Mouse (Mus musculus): ENCODE data around the gene Gm28048. TPM values are rescaled to one million over a fixed set of nuclear protein-coding genes. Genes with fewer than 3 reads are reported as not detected.

Gm28048 gene
- total and polyA plus RNA-seq, 3 experiments: 2.1 to 7.0 (median 5.2) TPM

- Histone ChIP-seq H3K27ac (no peak overlapping the region), H3K4me1 (ENCODE audit: control insufficient read depth, insufficient read depth, low read length) (peaks cover 4% of the 10 kb centered on the region), H3K36me3 (ENCODE audit: control insufficient read depth, insufficient read depth, low read length) (peaks cover 6% of the 10 kb centered on the region), H3K4me3 (no peak overlapping the region), H3K9ac (ENCODE audit: low read depth, low read length) (no peak overlapping the region), H3K79me2 (replicated peaks; ENCODE audit: control insufficient read depth, insufficient read depth, low read length) (peaks cover 4% of the 10 kb centered on the region), H3K27me3 (ENCODE audit: control insufficient read depth, insufficient read depth, low read length) (no peaks in the 10 kb centered on the region)
- TF ChIP-seq POLR2A (IDR thresholded peaks at IDR 0.05; ENCODE audit: insufficient read depth, low read depth, low read length): no peak
- TF ChIP-seq CTCF (IDR thresholded peaks at IDR 0.05): no peak
- WGBS: 79% methylated on average over 10 of the region's 10 CpGs
- intact Hi-C loops (cut with DNase I): no loop called here
- no peak for DNase-seq
Observed at GRCm38 (mm10) chr11:22836269-22836668, 145.6 kb downstream of the Gm28048 start.

- H3K79me2 ChIP-seq (replicated peaks; ENCODE audit: control insufficient read depth, insufficient read depth, low read length): peaks cover 2% of the 10 kb centered on the region; the same call in 1 of the 2 replicates
- H3K27ac ChIP-seq: no peak overlapping the region
- H3K27me3 ChIP-seq (ENCODE audit: control insufficient read depth, insufficient read depth, low read length): no peaks in the 10 kb centered on the region
- intact Hi-C loops (cut with DNase I): no loop called here
- peaks cover 2% of the 10 kb centered on the region for H3K36me3 ChIP-seq (ENCODE audit: control insufficient read depth, insufficient read depth, low read length)
- H3K4me1 ChIP-seq (ENCODE audit: control insufficient read depth, insufficient read depth, low read length): peaks cover 14% of the 10 kb centered on the region
- H3K4me3 ChIP-seq: no peak overlapping the region
- WGBS: 67% methylated on average over 4 of the region's 4 CpGs
- DNase-seq: no peak
- TF ChIP-seq POLR2A (IDR thresholded peaks at IDR 0.05; ENCODE audit: insufficient read depth, low read depth, low read length) (no peak), CTCF (IDR thresholded peaks at IDR 0.05) (no peak), EP300 (IDR thresholded peaks at IDR 0.05; ENCODE audit: insufficient read depth, low read depth, low read length) (no peak)
- no peak overlapping the region for H3K9ac ChIP-seq (ENCODE audit: low read depth, low read length)
Observed at GRCm38 (mm10) chr11:22832600-22832999, 149.3 kb downstream of the Gm28048 start.

GRCm38 (mm10) chr11:22831916-22832315, 150.0 kb downstream of the Gm28048 start:
- intact Hi-C loops (cut with DNase I): no loop called here
- H3K4me1 ChIP-seq (ENCODE audit: control insufficient read depth, insufficient read depth, low read length): peaks cover 15% of the 10 kb centered on the region
- peaks cover 2% of the 10 kb centered on the region for H3K36me3 ChIP-seq (ENCODE audit: control insufficient read depth, insufficient read depth, low read length)
- no peak overlapping the region for H3K27ac ChIP-seq
- WGBS: 62% methylated on average over 11 of the region's 11 CpGs
- DNase-seq: no peak
- no peaks in the 10 kb centered on the region for H3K27me3 ChIP-seq (ENCODE audit: control insufficient read depth, insufficient read depth, low read length)
- H3K4me3 ChIP-seq: no peak overlapping the region
- H3K9ac ChIP-seq (ENCODE audit: low read depth, low read length): no peak overlapping the region
- no peak for TF ChIP-seq POLR2A (IDR thresholded peaks at IDR 0.05; ENCODE audit: insufficient read depth, low read depth, low read length)
- no peak for TF ChIP-seq CTCF (IDR thresholded peaks at IDR 0.05)
- TF ChIP-seq EP300 (IDR thresholded peaks at IDR 0.05; ENCODE audit: insufficient read depth, low read depth, low read length): no peak
- H3K79me2 ChIP-seq (replicated peaks; ENCODE audit: control insufficient read depth, insufficient read depth, low read length): peaks cover 2% of the 10 kb centered on the region; the same call in 1 of the 2 replicates

- no peak overlapping the region for H3K4me3 ChIP-seq
- H3K4me1 ChIP-seq (ENCODE audit: control insufficient read depth, insufficient read depth, low read length): peaks cover 13% of the 10 kb centered on the region
- no peak overlapping the region for H3K9ac ChIP-seq (ENCODE audit: low read depth, low read length)
- 68% methylated on average over 6 of the region's 6 CpGs for WGBS
- H3K36me3 ChIP-seq (ENCODE audit: control insufficient read depth, insufficient read depth, low read length): peaks cover 1% of the 10 kb centered on the region
- H3K79me2 ChIP-seq (replicated peaks; ENCODE audit: control insufficient read depth, insufficient read depth, low read length): peaks cover under 1% of the 10 kb centered on the region; the same call in 1 of the 2 replicates
- H3K27me3 ChIP-seq (ENCODE audit: control insufficient read depth, insufficient read depth, low read length): no peaks in the 10 kb centered on the region
- intact Hi-C loops (cut with DNase I): no loop called here
- no peak overlapping the region for H3K27ac ChIP-seq
- TF ChIP-seq POLR2A (IDR thresholded peaks at IDR 0.05; ENCODE audit: insufficient read depth, low read depth, low read length): no peak
- TF ChIP-seq CTCF (IDR thresholded peaks at IDR 0.05): no peak
- TF ChIP-seq EP300 (IDR thresholded peaks at IDR 0.05; ENCODE audit: insufficient read depth, low read depth, low read length): no peak
- DNase-seq: no peak
Observed at GRCm38 (mm10) chr11:22830684-22831083, 151.2 kb downstream of the Gm28048 start.

- H3K79me2 ChIP-seq (replicated peaks; ENCODE audit: control insufficient read depth, insufficient read depth, low read length): no peaks in the 10 kb centered on the region
- WGBS: 45% methylated on average over 5 of the region's 5 CpGs
- H3K4me3 ChIP-seq: no peak overlapping the region
- H3K27ac ChIP-seq: no peak overlapping the region; the same call in 1 of the 2 replicates
- no peak for TF ChIP-seq POLR2A (IDR thresholded peaks at IDR 0.05; ENCODE audit: insufficient read depth, low read depth, low read length)
- H3K27me3 ChIP-seq (ENCODE audit: control insufficient read depth, insufficient read depth, low read length): no peaks in the 10 kb centered on the region
- H3K9ac ChIP-seq (ENCODE audit: low read depth, low read length): no peak overlapping the region
- no peak for DNase-seq
- no peaks in the 10 kb centered on the region for H3K36me3 ChIP-seq (ENCODE audit: control insufficient read depth, insufficient read depth, low read length)
- intact Hi-C loops (cut with DNase I): no loop called here
- peaks cover 13% of the 10 kb centered on the region for H3K4me1 ChIP-seq (ENCODE audit: control insufficient read depth, insufficient read depth, low read length)
Observed at GRCm38 (mm10) chr11:22830179-22830611, 151.7 kb downstream of the Gm28048 start.

GRCm38 (mm10) chr11:22828988-22829632, 152.8 kb downstream of the Gm28048 start:
- no peaks in the 10 kb centered on the region for H3K36me3 ChIP-seq (ENCODE audit: control insufficient read depth, insufficient read depth, low read length)
- no peaks in the 10 kb centered on the region for H3K27me3 ChIP-seq (ENCODE audit: control insufficient read depth, insufficient read depth, low read length)
- DNase-seq: no peak
- H3K4me1 ChIP-seq (ENCODE audit: control insufficient read depth, insufficient read depth, low read length): peaks cover 17% of the 10 kb centered on the region
- H3K4me3 ChIP-seq: no peak overlapping the region
- WGBS: 94% methylated on average over 15 of the region's 15 CpGs
- no peaks in the 10 kb centered on the region for H3K79me2 ChIP-seq (replicated peaks; ENCODE audit: control insufficient read depth, insufficient read depth, low read length)
- no peak for TF ChIP-seq POLR2A (IDR thresholded peaks at IDR 0.05; ENCODE audit: insufficient read depth, low read depth, low read length)
- TF ChIP-seq EP300 (IDR thresholded peaks at IDR 0.05; ENCODE audit: insufficient read depth, low read depth, low read length): no peak
- no peak for TF ChIP-seq CTCF (IDR thresholded peaks at IDR 0.05)
- no peak overlapping the region for H3K27ac ChIP-seq
- intact Hi-C loops (cut with DNase I): no loop called here
- H3K9ac ChIP-seq (ENCODE audit: low read depth, low read length): no peak overlapping the region
